Mouse (Mus musculus) adrenal gland, postnatal 4 days (tissue): ENCODE data around the gene Isoc2a. TPM values are rescaled to one million over a fixed set of nuclear protein-coding genes. Genes with fewer than 3 reads are reported as not detected.
A peak's percentile ranks its signal among the peaks of the same experiment; 100 is the strongest.

ENCODE experiments used
- DNase-seq, 2 experiments: peaks; one replicate each; pipeline ENCODE4 v3.0.0; 2021 to 2022; ENCODE audit warnings: low spot score in 2 of 2, mixed read lengths in 2 of 2
- total RNA-seq, 2 experiments: library from RNA; stranded (reverse); gene quantifications; 2 replicates each; pipeline ENCODE4 v1.2.3; 2021

Isoc2a gene
- total RNA-seq, 2 experiments from 2014 or later = 22.6 to 22.8 TPM

- no peak for DNase-seq
These were observed 59.9 kb downstream of the Isoc2a start for GRCm38 (mm10) chr7:4936832-4937231.

- DNase-seq = no peak
These were observed 60.4 kb downstream of the Isoc2a start for GRCm38 (mm10) chr7:4937392-4937791.

GRCm38 (mm10) chr7:4938456-4938855 is 61.5 kb downstream of the Isoc2a start:
- DNase-seq = peak in 1 of 2 experiments; percentile 58

GRCm38 (mm10) chr7:4940068-4940479 is 63.1 kb downstream of the Isoc2a start:
- DNase-seq = peak; percentile 64 to 78

- DNase-seq = no peak
These were observed 65.7 kb downstream of the Isoc2a start for GRCm38 (mm10) chr7:4942673-4943072.

GRCm38 (mm10) chr7:4943223-4943815 is 66.4 kb downstream of the Isoc2a start:
- peak; percentile 85 to 89 for DNase-seq

Other genes starting within 250 kb of the Isoc2a start
- gene Tmem86b, start 245.7 kb upstream of the Isoc2a start, total RNA-seq = 10 to 100 TPM; 12.8 to 16.6 TPM
- 100 to 1,000 TPM in 1 of 2 experiments, 10 to 100 TPM in 1; 98.4 to 103 TPM for gene Ppp6r1, start 218.1 kb upstream of the Isoc2a start, total RNA-seq
- gene Hspbp1, start 192.1 kb upstream of the Isoc2a start, total RNA-seq = 10 to 100 TPM; 41.3 to 43.6 TPM
- gene Brsk1, start 186.5 kb upstream of the Isoc2a start, total RNA-seq = 10 to 100 TPM; 14.4 to 17.0 TPM
- under 1 TPM; 0.11 to 0.25 TPM for gene Tmem150b, start 151.9 kb upstream of the Isoc2a start, total RNA-seq
- gene Kmt5c, start 137.0 kb upstream of the Isoc2a start, total RNA-seq = 10 to 100 TPM; 89.8 to 94.8 TPM
- gene Cox6b2, start 124.1 kb upstream of the Isoc2a start, total RNA-seq = 10 to 100 TPM; 36.6 to 40.4 TPM
- gene Fam71e2, start 105.9 kb upstream of the Isoc2a start, total RNA-seq = not detected
- under 1 TPM; 0.14 to 0.31 TPM for gene Il11, start 94.3 kb upstream of the Isoc2a start, total RNA-seq
- not detected for gene Tmem190, start 94.2 kb upstream of the Isoc2a start, total RNA-seq
- gene Tmem238, start 87.5 kb upstream of the Isoc2a start, total RNA-seq = 1 to 10 TPM; 7.1 to 9.0 TPM
- gene Rpl28, start 84.3 kb upstream of the Isoc2a start, total RNA-seq = 1,000 to 10,000 TPM; 1,263 to 1,302 TPM
- gene Ube2s, start 64.6 kb upstream of the Isoc2a start, total RNA-seq = 100 to 1,000 TPM; 140 to 156 TPM
- gene Shisa7, start 32.5 kb upstream of the Isoc2a start, total RNA-seq = 1 to 10 TPM; 4.4 to 6.1 TPM
- gene Isoc2b, start 6.9 kb upstream of the Isoc2a start, total RNA-seq = 10 to 100 TPM; 11.6 to 16.4 TPM
- gene Gm36210, start 29.4 kb downstream of the Isoc2a start, total RNA-seq = under 1 TPM in 1 of 2 experiments, not detected in 1; 0.39 TPM
- 10 to 100 TPM; 24.4 to 26.9 TPM for gene Zfp628, start 38.1 kb downstream of the Isoc2a start, total RNA-seq
- gene Nat14, start 44.9 kb downstream of the Isoc2a start, total RNA-seq = 10 to 100 TPM in 1 of 2 experiments, 1 to 10 TPM in 1; 9.9 to 10.1 TPM
- gene Ssc5d, start 48.6 kb downstream of the Isoc2a start, total RNA-seq = 10 to 100 TPM; 11.8 to 12.1 TPM
- gene Sbk2, start 87.3 kb downstream of the Isoc2a start, total RNA-seq = under 1 TPM; 0.50 to 0.90 TPM
- gene Sbk3, start 94.0 kb downstream of the Isoc2a start, total RNA-seq = under 1 TPM; 0.20 to 0.28 TPM
- gene Zfp579, start 119.0 kb downstream of the Isoc2a start, total RNA-seq = 10 to 100 TPM; 34.1 to 35.2 TPM
- gene Zfp524, start 137.3 kb downstream of the Isoc2a start, total RNA-seq = 10 to 100 TPM; 10.6 to 11.1 TPM
- 10 to 100 TPM; 39.6 to 40.5 TPM for gene Fiz1, start 137.5 kb downstream of the Isoc2a start, total RNA-seq
- not detected for gene Gm44973, start 138.3 kb downstream of the Isoc2a start, total RNA-seq
- gene Zfp865, start 143.2 kb downstream of the Isoc2a start, total RNA-seq = 10 to 100 TPM; 40.1 to 41.8 TPM
- gene Ccdc106, start 143.4 kb downstream of the Isoc2a start, total RNA-seq = 1 to 10 TPM; 2.7 to 4.4 TPM
- gene 4632433K11Rik, start 157.0 kb downstream of the Isoc2a start, total RNA-seq = not detected
- 1 to 10 TPM; 7.0 to 7.1 TPM for gene Zfp784, start 161.3 kb downstream of the Isoc2a start, total RNA-seq
- gene Zfp580, start 174.4 kb downstream of the Isoc2a start, total RNA-seq = 10 to 100 TPM; 19.9 to 23.6 TPM
- 100 to 1,000 TPM; 207 to 230 TPM for gene U2af2, start 185.0 kb downstream of the Isoc2a start, total RNA-seq
- 100 to 1,000 TPM; 166 to 167 TPM for gene Epn1, start 203.1 kb downstream of the Isoc2a start, total RNA-seq
- gene Rfpl4, start 239.8 kb downstream of the Isoc2a start, total RNA-seq = not detected
- 1 to 10 TPM in 1 of 2 experiments, under 1 TPM in 1; 0.82 to 1.0 TPM for gene Rasl2-9, start 248.8 kb downstream of the Isoc2a start, total RNA-seq